Mouse (Mus musculus): Measurements from ENCODE around the gene Fezf1.

- TF ChIP-seq CTCF (IDR thresholded peaks at IDR 0.05; ENCODE audit: low read depth, low read length) (no peak), POLR2A (IDR thresholded peaks at IDR 0.05; ENCODE audit: insufficient read depth, low read length) (no peak), EP300 (IDR thresholded peaks at IDR 0.05; ENCODE audit: insufficient read depth, low read depth, low read length) (no peak)
Measured at GRCm38 (mm10) chr6:23255161-23255560, 7.0 kb upstream of the Fezf1 start.
